Mouse (Mus musculus) liver, postnatal 0 days (tissue): ENCODE measurements at regions not wholly inside any gene's neighbourhood (a gene's known extent, or its start where the extent isn't known, plus 50 kb on each side); places are given as distances from the start of the nearest gene placed in this dataset.

Source experiments
- CTCF ChIP-seq: sonication (generic); IDR thresholded peaks from 2 replicates; pipeline ENCODE4 v1.5.1; 2016; ENCODE audit warnings: antibody characterized with exemption, low read depth
- EP300 ChIP-seq: IDR thresholded peaks from 2 replicates; pipeline ENCODE4 v1.6.1; 2016; ENCODE audit warnings: antibody characterized with exemption, low read depth, mild to moderate bottlenecking

DNA sequence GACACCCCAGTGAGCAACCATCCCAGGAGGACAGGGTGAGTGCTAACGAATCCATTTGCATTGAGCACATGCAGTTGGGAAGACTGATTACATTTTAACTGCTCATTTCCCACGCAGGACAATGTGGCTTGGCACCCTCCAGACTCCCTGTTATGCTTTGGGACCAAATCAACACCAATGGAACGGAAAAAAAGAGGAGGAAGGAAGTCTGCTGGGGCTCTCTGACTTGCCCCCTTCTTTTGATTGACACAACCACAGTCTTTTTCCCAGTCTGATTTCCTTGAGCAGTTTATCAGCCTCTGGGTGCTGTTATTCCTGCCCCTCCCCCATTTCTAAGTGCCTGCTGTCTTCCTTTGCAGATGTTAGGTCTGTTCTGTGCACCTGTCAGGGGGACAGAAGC, 321.0 kb downstream of the Rps15a start:
- TF ChIP-seq CTCF (no peak), EP300 (no peak)
